Mouse (Mus musculus) central nervous system, embryonic 18 days (tissue): ENCODE results near the gene Cep89. TPM values are rescaled to one million over a fixed set of nuclear protein-coding genes. Genes with fewer than 3 reads are reported as not detected.

Experiments
- polyA plus RNA-seq: library from polyadenylated mRNA; depleted of rRNA; stranded (reverse); fragments of >200 nt; gene quantifications from 2 replicates; pipeline ENCODE4 v1.2.3, GENCODE M21; 2012; rRNA removed

Gene Cep89
- 28.1 and 28.6 TPM in 2 replicates for polyA plus RNA-seq

GRCm38 (mm10) chr7:35396542-35397168, at the start of gene Cep89, which contains the start of gene Faap24:
TSS of gene Cep89 (plus strand) at chr7:35397035.
TSS of gene Faap24 (minus strand) at chr7:35396836.

GRCm38 (mm10) chr7:35447996-35448846, 51.4 kb downstream of the Cep89 start, which contains the start of gene Slc7a9:
TSS of gene Slc7a9 (plus strand) at chr7:35448796.

Other genes with a start within 250 kb of the Cep89 start
- 12.3 and 13.2 TPM in 2 replicates for gene Slc7a10, start 210.7 kb upstream of the Cep89 start, polyA plus RNA-seq
- gene Lrp3, start 181.5 kb upstream of the Cep89 start, polyA plus RNA-seq: 73.7 and 80.6 TPM in 2 replicates
- gene Gpatch1, start 78.6 kb upstream of the Cep89 start, polyA plus RNA-seq: 18.7 and 20.1 TPM in 2 replicates
- gene Rhpn2, start 62.9 kb upstream of the Cep89 start, polyA plus RNA-seq: 1.9 and 2.4 TPM in 2 replicates
- gene Faap24, start 199 bp upstream of the Cep89 start, polyA plus RNA-seq: 6.9 and 7.3 TPM in 2 replicates
- gene Slc7a9, start 51.8 kb downstream of the Cep89 start, polyA plus RNA-seq: 0.12 TPM in 2 replicates
- 0.43 and 0.51 TPM in 2 replicates for gene Tdrd12, start 140.7 kb downstream of the Cep89 start, polyA plus RNA-seq
- 81.9 and 86.2 TPM in 2 replicates for gene Nudt19, start 159.3 kb downstream of the Cep89 start, polyA plus RNA-seq
- gene Rgs9bp, start 188.5 kb downstream of the Cep89 start, polyA plus RNA-seq: 0.41 and 0.47 TPM in 2 replicates
- gene Ankrd27, start 189.2 kb downstream of the Cep89 start, polyA plus RNA-seq: 33.4 and 34.7 TPM in 2 replicates